Comparison of ENCODE assay signal across 17 mouse cellular contexts in genomic region chr19:23520629-23521028, GRCm38 (mm10).
DNase-seq lines count a peak whose midpoint lies in the region; ATAC-seq and TF ChIP-seq lines count a peak whose summit lies in the region.
"Had no signal": no experiment of that assay in that cellular context is flagged by ENCODE, and none has a peak within 500 bp of the region (broad histone marks: within the 10 kb centered on the region; RNA-seq: fewer than 3 reads in every experiment).

No protein-coding gene starts in this region.

- 17% methylated on average over 5 of the region's 5 CpGs for WGBS in heart, embryonic 16.5 days

- no peak overlapping the region for H3K9ac ChIP-seq in heart, embryonic 16.5 days (ENCODE audit: low read length)
- H3K9ac ChIP-seq: forebrain, embryonic 15.5 days; limb, embryonic 15.5 days; lung, embryonic 14.5 days; midbrain, embryonic 12.5 days; neural tube, embryonic 13.5 days had no signal

- H3K9me3 ChIP-seq in heart, embryonic 16.5 days (replicated peaks; ENCODE audit: control insufficient read depth, low read length): no peaks in the 10 kb centered on the region
- H3K9me3 ChIP-seq: forebrain, embryonic 15.5 days; hindbrain, embryonic 10.5 days; limb, embryonic 15.5 days; midbrain, embryonic 12.5 days; neural tube, embryonic 13.5 days had no signal

- H3K27me3 ChIP-seq in heart, embryonic 16.5 days (ENCODE audit: control insufficient read depth, insufficient read depth, low read length): no peaks in the 10 kb centered on the region
- H3K27me3 ChIP-seq: forebrain, embryonic 15.5 days; limb, embryonic 15.5 days; midbrain, embryonic 12.5 days; neural tube, embryonic 13.5 days had no signal

- H3K4me2 ChIP-seq in heart, embryonic 16.5 days (ENCODE audit: low read depth, low read length): peak overlapping the region; percentile 37; the same call in 1 of the 2 replicates
- H3K4me2 ChIP-seq: forebrain, embryonic 15.5 days; limb, embryonic 15.5 days; lung, embryonic 14.5 days; midbrain, embryonic 12.5 days; neural tube, embryonic 13.5 days had no signal

- no peak for TF ChIP-seq CTCF in embryonic fibroblast, embryonic 13.5 days (IDR thresholded peaks at IDR 0.05; ENCODE audit: borderline replicate concordance, insufficient read depth, low read length)

- H3K4me3 ChIP-seq in embryonic fibroblast, embryonic 13.5 days (ENCODE audit: insufficient read depth, low read length): no peak overlapping the region
- H3K4me3 ChIP-seq in heart, embryonic 16.5 days (ENCODE audit: low read length): no peak overlapping the region
- H3K4me3 ChIP-seq: forebrain, embryonic 15.5 days; hindbrain, embryonic 10.5 days; limb, embryonic 15.5 days; midbrain, embryonic 12.5 days; neural tube, embryonic 13.5 days had no signal

- peaks cover 7% of the 10 kb centered on the region for H3K4me1 ChIP-seq in embryonic fibroblast, embryonic 13.5 days (ENCODE audit: control insufficient read depth, insufficient read depth, low read length)
- H3K4me1 ChIP-seq in heart, embryonic 16.5 days (ENCODE audit: control insufficient read depth, insufficient read depth, low read length): peaks cover 7% of the 10 kb centered on the region; the same call in 1 of the 2 replicates
- H3K4me1 ChIP-seq: hindbrain, embryonic 10.5 days; limb, embryonic 15.5 days; midbrain, embryonic 12.5 days; neural tube, embryonic 13.5 days had no signal

- DNase-seq in left cerebral cortex, adult 18-20 months (ENCODE audit: low spot score in 2 of 2): peak; percentile 53 to 62
- no peak for DNase-seq in left cerebral cortex, postnatal 4 days
- DNase-seq in adrenal gland, postnatal 14 days: no peak
- DNase-seq in spleen, adult 12 weeks (ENCODE audit: low spot score): no peak
- DNase-seq in thymus, postnatal 25 days: no peak
- DNase-seq: cerebellum, adult 11-12 months; kidney, adult 11 months; lung, embryonic 14.5 days; right cerebral cortex, postnatal 14 days had no signal

- intact Hi-C loops in left cerebral cortex, postnatal 4 days (cut with DNase I): loop anchor here (5.0 to 10.0 kb wide), 2 partner anchors 148 to 216 kb away; no protein-coding TSS in a partner anchor

- TF ChIP-seq POLR2A in embryonic fibroblast, embryonic 13.5 days (IDR thresholded peaks at IDR 0.05; ENCODE audit: low read depth, low read length): no peak

- H3K27ac ChIP-seq in embryonic fibroblast, embryonic 13.5 days (ENCODE audit: insufficient read depth, low read length): 0 out of 2 replicates have a peak overlapping the region, but pooled peaks have one; percentile 14
- peak overlapping the region; percentile 42; the same call in 1 of the 2 replicates for H3K27ac ChIP-seq in heart, embryonic 16.5 days (ENCODE audit: low read length)
- H3K27ac ChIP-seq: forebrain, embryonic 15.5 days; hindbrain, embryonic 10.5 days; limb, embryonic 15.5 days; midbrain, embryonic 12.5 days; neural tube, embryonic 13.5 days had no signal

- peak; percentile 65 for ATAC-seq in heart, embryonic 16.5 days (replicated peaks; ENCODE audit: extremely low read depth, insufficient read depth, low FRiP score)
- peak; percentile 81 for ATAC-seq in megakaryocyte progenitor cell, adult 5-6 weeks (replicated peaks; ENCODE audit: poor library complexity)
- ATAC-seq: forebrain, embryonic 15.5 days had no signal

- H3K36me3 ChIP-seq in heart, embryonic 16.5 days (ENCODE audit: control insufficient read depth, insufficient read depth): no peaks in the 10 kb centered on the region
- H3K36me3 ChIP-seq: forebrain, embryonic 15.5 days; hindbrain, embryonic 10.5 days; limb, embryonic 15.5 days; midbrain, embryonic 12.5 days; neural tube, embryonic 13.5 days had no signal

Comparison
In these comparisons a context has a peak if more than half of its experiments do, and no peak if none do; other contexts are left out.
1. DNase-seq: peak in left cerebral cortex, adult 18-20 months (2 of 2); none in left cerebral cortex, postnatal 4 days (single experiment), adrenal gland, postnatal 14 days (single experiment), spleen, adult 12 weeks (single experiment) and thymus, postnatal 25 days (single experiment).